Mouse (Mus musculus): Measurements from ENCODE around the gene Pros1.

GRCm38 (mm10) chr16:62853611-62854126 lies 438 bp upstream of the Pros1 start:
- no peak for TF ChIP-seq ZC3H11A (IDR thresholded peaks at IDR 0.05; ENCODE audit: borderline replicate concordance, low read depth, low read length)
- TF ChIP-seq CHD2 (IDR thresholded peaks at IDR 0.05; ENCODE audit: low read depth, low read length), result no peak
